Mouse (Mus musculus) heart, embryonic 14.5 days (tissue): ENCODE data around the gene Fgf12. TPM values are rescaled to one million over a fixed set of nuclear protein-coding genes. Genes with fewer than 3 reads are reported as not detected.
A peak's percentile ranks its signal among the peaks of the same experiment; 100 is the strongest.

Experiments
- ATAC-seq: fragments of 200-750 bp; cut with Nextera tagmentation; 2 replicates; pipeline ENCODE4 v1.8.0; 2017; ENCODE audit warnings: low read depth, moderate TSS enrichment; ENCODE audit not compliant: insufficient number of reproducible peaks, insufficient read depth, low FRiP score
- H3K27ac ChIP-seq, 2 experiments: fragments of 200-500 bp in 1 of 2; fragments of 300-500 bp in 1 of 2; sonication (generic) in 1 of 2; replicated peaks in 1 of 2; 2 replicates each; pipeline ENCODE4 v1.5.1; 2012 to 2014; ENCODE audit warnings: low read depth in 2 of 2, low read length in 2 of 2, control low read depth in 1 of 2, mild to moderate bottlenecking in 1 of 2, mixed read lengths in 1 of 2; ENCODE audit not compliant: control insufficient read depth in 1 of 2, insufficient read depth in 1 of 2
- H3K27me3 ChIP-seq: fragments of 300-500 bp; sonication (generic); 2 replicates; pipeline ENCODE4 v1.6.1; 2014; ENCODE audit warnings: mild to moderate bottlenecking, low read length, control low read depth; ENCODE audit not compliant: control insufficient read depth, insufficient read depth
- H3K36me3 ChIP-seq: fragments of 300-500 bp; sonication (generic); 2 replicates; pipeline ENCODE4 v1.6.1; 2014; ENCODE audit warnings: mild to moderate bottlenecking, control low read depth, low read length, mixed read lengths; ENCODE audit not compliant: control insufficient read depth, insufficient read depth
- H3K4me1 ChIP-seq, 2 experiments: fragments of 200-500 bp in 1 of 2; fragments of 300-500 bp in 1 of 2; sonication (generic) in 1 of 2; 2 replicates each; pipeline ENCODE4 v1.6.1; 2012 to 2014; ENCODE audit warnings: low read length in 2 of 2, control low read depth in 1 of 2, mixed read lengths in 1 of 2; ENCODE audit not compliant: control insufficient read depth in 2 of 2, insufficient read depth in 2 of 2
- H3K4me2 ChIP-seq: fragments of 300-500 bp; sonication (generic); 2 replicates; pipeline ENCODE4 v1.6.1; 2014; ENCODE audit warnings: mild to moderate bottlenecking, low read length
- H3K4me3 ChIP-seq, 2 experiments: fragments of 200-500 bp in 1 of 2; fragments of 300-500 bp in 1 of 2; sonication (generic) in 1 of 2; 2 replicates each; pipeline ENCODE4 v1.5.1; 2012 to 2014; ENCODE audit warnings: low read length in 2 of 2, mild to moderate bottlenecking in 2 of 2, control low read depth in 1 of 2, low read depth in 1 of 2, moderate library complexity in 1 of 2; ENCODE audit not compliant: control insufficient read depth in 1 of 2, insufficient read depth in 1 of 2
- H3K9ac ChIP-seq: fragments of 300-500 bp; sonication (generic); 2 replicates; pipeline ENCODE4 v1.6.1; 2014; ENCODE audit warnings: mild to moderate bottlenecking, low read length
- H3K9me3 ChIP-seq: fragments of 300-500 bp; sonication (generic); 2 replicates; pipeline ENCODE4 v1.6.1; 2016; ENCODE audit warnings: low read length, control low read depth; ENCODE audit not compliant: control insufficient read depth
- WGBS: fragments of 180-500 bp; shearing (Covaris S2); extraction: QIAGEN DNeasy Blood & Tissue Kit; methylation state at CpG from one replicate; pipeline ENCODE4 v1.1.7; 2014; 5-methylcytosine and 5-hydroxymethylcytosine counted together
- polyA plus RNA-seq: library from polyadenylated mRNA; unstranded; fragments of >200 nt; fragmentation: Nextera tagmentation; extraction: Ambion mirVana; gene quantifications from 2 replicates; pipeline ENCODE4 v1.2.1, GENCODE M21; 2014

Fgf12 gene
- polyA plus RNA-seq, 1 experiment from 2014 or later = 35.0 TPM

- Histone ChIP-seq H3K4me1 (peaks cover 0 to 3% of the 10 kb centered on the region in 2 experiments; a peak in 2 of 4 replicates), H3K9me3 (no peaks in the 10 kb centered on the region), H3K4me2 (peak overlapping the region; percentile 93), H3K4me3 (peak overlapping the region; percentile 59 to 68), H3K27ac (no peak overlapping the region), H3K27me3 (peaks cover 48% of the 10 kb centered on the region), H3K9ac (peak overlapping the region; percentile 54; the same call in 1 of the 2 replicates), H3K36me3 (no peaks in the 10 kb centered on the region)
- under 1% methylated on average over 51 of the region's 51 CpGs for WGBS
- ATAC-seq = no peak
Observed at GRCm38 (mm10) chr16:28444993-28445799, 307.7 kb downstream of the Fgf12 start.

- H3K9me3 ChIP-seq = no peaks in the 10 kb centered on the region
- H3K9ac ChIP-seq = no peak overlapping the region
- H3K27ac ChIP-seq = no peak overlapping the region
- no peak overlapping the region for H3K4me3 ChIP-seq
- H3K4me1 ChIP-seq = no peaks in the 10 kb centered on the region
- no peak overlapping the region for H3K4me2 ChIP-seq
- H3K36me3 ChIP-seq = no peaks in the 10 kb centered on the region
- no peak for ATAC-seq
- WGBS = 84% methylated on average over 1 of the region's 1 CpGs
- no peaks in the 10 kb centered on the region for H3K27me3 ChIP-seq
Observed at GRCm38 (mm10) chr16:28421617-28422016, 331.3 kb downstream of the Fgf12 start.

- no peaks in the 10 kb centered on the region for H3K27me3 ChIP-seq
- 71% methylated on average over 3 of the region's 3 CpGs for WGBS
- H3K4me2 ChIP-seq = no peak overlapping the region
- H3K27ac ChIP-seq = no peak overlapping the region
- H3K4me1 ChIP-seq = no peaks in the 10 kb centered on the region
- no peak for ATAC-seq
- H3K36me3 ChIP-seq = no peaks in the 10 kb centered on the region
- no peaks in the 10 kb centered on the region for H3K9me3 ChIP-seq
- no peak overlapping the region for H3K9ac ChIP-seq
- no peak overlapping the region for H3K4me3 ChIP-seq
Observed at GRCm38 (mm10) chr16:28419693-28420299, 333.1 kb downstream of the Fgf12 start.

- no peaks in the 10 kb centered on the region for H3K36me3 ChIP-seq
- no peaks in the 10 kb centered on the region for H3K4me1 ChIP-seq
- no peak overlapping the region for H3K9ac ChIP-seq
- H3K4me3 ChIP-seq = no peak overlapping the region
- 67% methylated on average over 5 of the region's 5 CpGs for WGBS
- no peak overlapping the region for H3K4me2 ChIP-seq
- no peak for ATAC-seq
- H3K9me3 ChIP-seq = no peaks in the 10 kb centered on the region
- no peaks in the 10 kb centered on the region for H3K27me3 ChIP-seq
- H3K27ac ChIP-seq = no peak overlapping the region
Observed at GRCm38 (mm10) chr16:28411210-28411817, 341.6 kb downstream of the Fgf12 start.

- Histone ChIP-seq H3K4me2 (no peak overlapping the region), H3K9ac (no peak overlapping the region), H3K9me3 (no peaks in the 10 kb centered on the region), H3K27ac (no peak overlapping the region), H3K4me1 (no peaks in the 10 kb centered on the region), H3K36me3 (no peaks in the 10 kb centered on the region), H3K27me3 (no peaks in the 10 kb centered on the region), H3K4me3 (no peak overlapping the region)
- WGBS = 63% methylated on average over 7 of the region's 7 CpGs
- no peak for ATAC-seq
Observed at GRCm38 (mm10) chr16:28408294-28408693, 344.6 kb downstream of the Fgf12 start.

- WGBS = 51% methylated on average over 2 of the region's 2 CpGs
Observed at GRCm38 (mm10) chr16:28407892-28408291, 345.0 kb downstream of the Fgf12 start.

GRCm38 (mm10) chr16:28404156-28404555 is 348.7 kb downstream of the Fgf12 start:
- Histone ChIP-seq H3K9ac (no peak overlapping the region), H3K36me3 (no peaks in the 10 kb centered on the region), H3K4me3 (no peak overlapping the region), H3K27me3 (no peaks in the 10 kb centered on the region), H3K4me1 (no peaks in the 10 kb centered on the region), H3K9me3 (no peaks in the 10 kb centered on the region), H3K27ac (no peak overlapping the region), H3K4me2 (no peak overlapping the region)
- no peak for ATAC-seq
- WGBS = 80% methylated on average over 1 of the region's 1 CpGs

More at GRCm38 (mm10) chr16:28407892-28408291, 345.0 kb downstream of the Fgf12 start:
- ATAC-seq = no peak
- Histone ChIP-seq H3K27ac (no peak overlapping the region), H3K4me1 (no peaks in the 10 kb centered on the region), H3K4me2 (no peak overlapping the region), H3K9ac (no peak overlapping the region), H3K4me3 (no peak overlapping the region), H3K36me3 (no peaks in the 10 kb centered on the region), H3K27me3 (no peaks in the 10 kb centered on the region), H3K9me3 (no peaks in the 10 kb centered on the region)
